Mouse (Mus musculus): ENCODE data around the gene Olfr533.
"Not testable (repeated sequence)": the region's sequence is repeated elsewhere in the genome, so short reads cannot be mapped to it uniquely, and the experiment has no call there.

The Olfr533 gene

GRCm38 (mm10) chr7:140463070-140463469 lies at the start of gene Olfr533:
Gene Olfr533, plus strand, starts transcription at chr7:140463370.
- not testable (repeated sequence) for DNase-seq

GRCm38 (mm10) chr7:140421539-140421938 lies 41.6 kb upstream of the Olfr533 start, which contains the start of gene Olfr532:
Gene Olfr532, minus strand, starts transcription at chr7:140421639.
- DNase-seq: no peak

GRCm38 (mm10) chr7:140443141-140443540 lies 20.0 kb upstream of the Olfr533 start:
- DNase-seq: no peak

GRCm38 (mm10) chr7:140477886-140478285 lies 14.7 kb downstream of the Olfr533 start:
- no peak for DNase-seq

GRCm38 (mm10) chr7:140478733-140479132 lies 15.6 kb downstream of the Olfr533 start:
- no peak for DNase-seq

GRCm38 (mm10) chr7:140483916-140484315 lies 20.7 kb downstream of the Olfr533 start, which contains the start of gene Olfr535:
Gene Olfr535, plus strand, starts transcription at chr7:140484216.
- no peak for DNase-seq

- DNase-seq: no peak
Observed at GRCm38 (mm10) chr7:140488981-140489380, 25.8 kb downstream of the Olfr533 start.

GRCm38 (mm10) chr7:140494231-140494630 lies 31.1 kb downstream of the Olfr533 start:
- DNase-seq: no peak

- DNase-seq: no peak
Observed at GRCm38 (mm10) chr7:140494702-140495101, 31.5 kb downstream of the Olfr533 start.

GRCm38 (mm10) chr7:140507346-140508021 lies 44.3 kb downstream of the Olfr533 start, which contains the start of gene Olfr536:
Gene Olfr536, minus strand, starts transcription at chr7:140507396.
- DNase-seq: not testable (repeated sequence)
